8 mouse cellular contexts compared by ENCODE assay signal in genomic region chr19:5688200-5689087, GRCm38 (mm10). TPM values are rescaled to one million over a fixed set of nuclear protein-coding genes. Genes with fewer than 3 reads are reported as not detected.
DNase-seq lines count a peak whose midpoint lies in the region; ATAC-seq lines count a peak whose summit lies in the region.

Gene Map3k11 (plus strand): TSS chr19:5688742.
Gene Pcnx3 (minus strand): TSS chr19:5688908.

- peaks cover 32% of the 10 kb centered on the region for H3K4me1 ChIP-seq in hindbrain, embryonic 14.5 days (replicated peaks; ENCODE audit: control insufficient read depth, insufficient read depth, low read length)

- peak; percentile 99 for DNase-seq in R1 (ENCODE audit: low read depth, low spot score)
- peak; percentile 97 to 98 for DNase-seq in cerebellum, postnatal 25 days
- peak; percentile 95 for DNase-seq in frontal cortex, postnatal 25 days (ENCODE audit: low spot score in 2 of 2)
- DNase-seq in hindbrain, embryonic 14.5 days (ENCODE audit: low spot score) = peak; percentile 98
- peak; percentile 97 to 98 for DNase-seq in layer of hippocampus, postnatal 36 days
- DNase-seq in lung, postnatal 36 days = peak; percentile 99
- DNase-seq in retina, postnatal 1 day = peak; percentile 99
- DNase-seq in urinary bladder, adult 18-20 months (ENCODE audit: low spot score in 2 of 2) = peak; percentile 87 to 97

- ATAC-seq in hindbrain, embryonic 14.5 days (ENCODE audit: low FRiP score) = peak; percentile 94

- under 1% methylated on average over 69 of the region's 69 CpGs for WGBS in hindbrain, embryonic 14.5 days

- peak within 1 kb of the TSS; percentile 93 for H3K9ac ChIP-seq in hindbrain, embryonic 14.5 days

- H3K36me3 ChIP-seq in hindbrain, embryonic 14.5 days (replicated peaks; ENCODE audit: control insufficient read depth, insufficient read depth) = peaks cover 42% of the 10 kb centered on the region

- H3K27me3 ChIP-seq in hindbrain, embryonic 14.5 days (ENCODE audit: control insufficient read depth, insufficient read depth, low read length) = no peaks in the 10 kb centered on the region

- H3K9me3 ChIP-seq in hindbrain, embryonic 14.5 days (ENCODE audit: control insufficient read depth, low read length) = no peaks in the 10 kb centered on the region

- peak within 1 kb of the TSS; percentile 97 for H3K4me3 ChIP-seq in hindbrain, embryonic 14.5 days (replicated peaks; ENCODE audit: low read length)

- H3K27ac ChIP-seq in hindbrain, embryonic 14.5 days = peak within 1 kb of the TSS; percentile 78

- H3K4me2 ChIP-seq in hindbrain, embryonic 14.5 days (replicated peaks) = peak within 1 kb of the TSS; percentile 99

RNA-seq across cellular contexts. Expression of gene Map3k11, which starts in this region (rescaled TPM):
- polyA plus RNA-seq in hindbrain, embryonic 14.5 days (2014; fragmentation: Nextera tagmentation; extraction: Ambion mirVana) = 11.4 and 11.5 TPM in 2 replicates
- 10 to 100 TPM; 17.8 to 18.6 TPM for total RNA-seq in layer of hippocampus, postnatal 36 days (2021)

RNA-seq across cellular contexts. Expression of gene Pcnx3, which starts in this region (rescaled TPM):
- polyA plus RNA-seq in hindbrain, embryonic 14.5 days (2014; fragmentation: Nextera tagmentation; extraction: Ambion mirVana) = 28.3 and 32.1 TPM in 2 replicates
- 10 to 100 TPM; 61.9 to 68.5 TPM for total RNA-seq in layer of hippocampus, postnatal 36 days (2021)

Comparison
In these comparisons a context has a peak if more than half of its experiments do, and no peak if none do; other contexts are left out.
1. Peak in every context shown above with its lines: DNase-seq, ATAC-seq, H3K4me3 ChIP-seq and H3K27ac ChIP-seq.